Mouse (Mus musculus) ES-Bruce4 (cell line): Measurements from ENCODE around the gene Opa3.
A peak's percentile ranks its signal among the peaks of the same experiment; 100 is the strongest.

ENCODE experiments used
- CTCF ChIP-seq: IDR thresholded peaks from one replicate; pipeline ENCODE4 v1.8.1; 2011; ENCODE audit warnings: low read depth, low read length
- EP300 ChIP-seq: IDR thresholded peaks from 2 replicates; pipeline ENCODE4 v1.6.1; 2011; ENCODE audit warnings: low read depth, low read length; ENCODE audit not compliant: insufficient read depth
- POLR2A ChIP-seq: IDR thresholded peaks from one replicate; pipeline ENCODE4 v1.8.1; 2011; ENCODE audit warnings: low read length; ENCODE audit not compliant: insufficient read depth

DNA sequence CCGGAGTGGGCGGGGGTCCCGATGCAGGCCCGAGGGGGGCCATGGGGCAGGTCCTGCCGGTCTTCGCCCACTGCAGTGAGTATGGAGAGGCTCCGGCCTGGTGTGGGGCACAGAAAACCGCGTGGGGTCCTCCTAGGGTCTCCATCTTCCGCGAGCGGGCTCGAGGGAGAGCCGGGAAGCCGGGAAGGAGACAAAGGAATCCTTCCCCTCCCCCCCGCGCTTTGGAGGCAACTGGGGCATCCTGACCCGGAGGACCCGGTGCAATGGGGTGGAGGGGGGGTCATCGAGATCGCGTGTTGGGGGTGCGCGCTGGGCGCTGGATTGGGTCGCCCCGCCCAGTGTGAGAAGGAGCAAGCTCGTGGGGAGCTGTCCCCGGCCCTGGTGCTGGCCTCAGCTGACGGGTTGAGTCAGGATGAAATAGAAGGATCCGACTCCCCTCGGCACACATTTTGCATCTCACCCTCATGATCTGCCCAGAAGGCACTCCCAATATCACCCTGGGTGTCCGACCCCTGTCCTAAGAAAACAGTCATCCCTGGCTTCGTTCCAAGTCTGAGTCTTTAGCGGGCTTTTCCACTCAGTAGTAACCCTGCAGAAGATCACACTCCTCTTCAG, 54.8 kb downstream of the Opa3 start:
- TF ChIP-seq POLR2A, result no peak
- 0 out of 2 replicates have a peak, but pooled peaks have one; percentile 29 for TF ChIP-seq EP300
- TF ChIP-seq CTCF, result no peak
